Comparison of ENCODE assay signal across 26 mouse cellular contexts in the genomic region with DNA sequence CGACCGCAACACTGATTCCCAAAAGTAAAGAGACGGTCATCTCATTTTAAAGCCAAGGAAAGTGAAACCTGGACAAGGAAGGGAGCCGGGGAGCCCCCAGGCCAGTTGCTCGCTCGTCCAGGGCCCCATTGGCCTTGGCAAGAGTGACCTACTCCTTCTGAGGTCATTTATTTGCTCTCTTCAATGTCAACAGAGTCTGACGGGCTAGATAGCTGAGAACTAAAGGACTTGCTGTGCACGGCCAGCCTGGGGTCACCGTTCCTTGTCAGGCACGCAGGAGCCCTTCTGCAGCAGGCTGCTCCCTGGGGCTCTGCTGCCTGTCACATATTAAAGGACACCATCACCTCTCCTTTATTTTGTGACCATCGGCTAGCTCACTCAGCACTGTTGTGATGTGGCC. TPM values are rescaled to one million over a fixed set of nuclear protein-coding genes. Genes with fewer than 3 reads are reported as not detected.
DNase-seq lines count a peak whose midpoint lies in the region; ATAC-seq and TF ChIP-seq lines count a peak whose summit lies in the region.
"Had no signal": no experiment of that assay in that cellular context is flagged by ENCODE, and none has a peak within 500 bp of the region (broad histone marks: within the 10 kb centered on the region; RNA-seq: fewer than 3 reads in every experiment).

No protein-coding gene starts in this region.

- WGBS in hindbrain, postnatal 0 days, result 73% methylated on average over 11 of the region's 11 CpGs
- WGBS in hindbrain, embryonic 14.5 days, result 66% methylated on average over 11 of the region's 11 CpGs
- 75% methylated on average over 11 of the region's 11 CpGs for WGBS in midbrain, embryonic 11.5 days
- WGBS in midbrain, embryonic 14.5 days, result 74% methylated on average over 11 of the region's 11 CpGs
- WGBS in liver, embryonic 15.5 days (ENCODE audit: insufficient replicate concordance), result 60% methylated on average over 11 of the region's 11 CpGs
- WGBS in heart, embryonic 10.5 days, result 68% methylated on average over 11 of the region's 11 CpGs

- no peaks in the 10 kb centered on the region for H3K4me1 ChIP-seq in hindbrain, postnatal 0 days (ENCODE audit: insufficient read depth, low read length)
- peaks cover 6% of the 10 kb centered on the region; the same call in 1 of the 2 replicates for H3K4me1 ChIP-seq in hindbrain, embryonic 14.5 days (replicated peaks; ENCODE audit: control insufficient read depth, insufficient read depth, low read length)
- H3K4me1 ChIP-seq in midbrain, embryonic 11.5 days (ENCODE audit: control insufficient read depth, insufficient read depth, low read length), result peaks cover 5% of the 10 kb centered on the region
- peaks cover 3% of the 10 kb centered on the region; the same call in 1 of the 2 replicates for H3K4me1 ChIP-seq in midbrain, embryonic 14.5 days (ENCODE audit: control insufficient read depth, insufficient read depth, low read length)
- peaks cover 18% of the 10 kb centered on the region for H3K4me1 ChIP-seq in liver, embryonic 15.5 days (replicated peaks)
- H3K4me1 ChIP-seq in heart, embryonic 10.5 days, result peaks cover 38% of the 10 kb centered on the region

- no peaks in the 10 kb centered on the region for H3K9me3 ChIP-seq in hindbrain, postnatal 0 days (ENCODE audit: low read length)
- H3K9me3 ChIP-seq in hindbrain, embryonic 14.5 days (ENCODE audit: control insufficient read depth, low read length), result no peaks in the 10 kb centered on the region
- no peaks in the 10 kb centered on the region for H3K9me3 ChIP-seq in midbrain, embryonic 11.5 days (ENCODE audit: control insufficient read depth, low read length)
- no peaks in the 10 kb centered on the region for H3K9me3 ChIP-seq in midbrain, embryonic 14.5 days (ENCODE audit: control insufficient read depth, low read length)
- H3K9me3 ChIP-seq in liver, embryonic 15.5 days (replicated peaks), result no peaks in the 10 kb centered on the region
- H3K9me3 ChIP-seq in heart, embryonic 10.5 days, result no peaks in the 10 kb centered on the region
- H3K9me3 ChIP-seq: forebrain, embryonic 10.5 days; forebrain, embryonic 13.5 days; heart, embryonic 12.5 days; heart, embryonic 15.5 days; hindbrain, embryonic 10.5 days; hindbrain, embryonic 13.5 days had no signal

- no peaks in the 10 kb centered on the region for H3K36me3 ChIP-seq in hindbrain, postnatal 0 days (ENCODE audit: insufficient read depth, low read length)
- no peaks in the 10 kb centered on the region for H3K36me3 ChIP-seq in hindbrain, embryonic 14.5 days (replicated peaks; ENCODE audit: control insufficient read depth, insufficient read depth)
- no peaks in the 10 kb centered on the region for H3K36me3 ChIP-seq in midbrain, embryonic 11.5 days (ENCODE audit: control insufficient read depth, insufficient read depth, low read length)
- H3K36me3 ChIP-seq in midbrain, embryonic 14.5 days (ENCODE audit: control insufficient read depth, insufficient read depth, low read length), result no peaks in the 10 kb centered on the region
- H3K36me3 ChIP-seq in liver, embryonic 15.5 days (replicated peaks), result no peaks in the 10 kb centered on the region
- H3K36me3 ChIP-seq in heart, embryonic 10.5 days, result no peaks in the 10 kb centered on the region
- H3K36me3 ChIP-seq: forebrain, embryonic 10.5 days; heart, embryonic 12.5 days; heart, embryonic 15.5 days; hindbrain, embryonic 10.5 days; hindbrain, embryonic 13.5 days had no signal

- H3K27me3 ChIP-seq in hindbrain, postnatal 0 days (ENCODE audit: insufficient read depth, low read length), result no peaks in the 10 kb centered on the region; the same call in 1 of the 2 replicates
- 0 out of 2 replicates have a peak, but pooled peaks cover 11% of the 10 kb centered on the region for H3K27me3 ChIP-seq in hindbrain, embryonic 14.5 days (ENCODE audit: control insufficient read depth, insufficient read depth, low read length)
- peaks cover 9% of the 10 kb centered on the region for H3K27me3 ChIP-seq in midbrain, embryonic 11.5 days (ENCODE audit: control insufficient read depth, insufficient read depth, low read length)
- H3K27me3 ChIP-seq in midbrain, embryonic 14.5 days (ENCODE audit: control insufficient read depth, insufficient read depth, low read length), result peaks cover 15% of the 10 kb centered on the region; the same call in 1 of the 2 replicates
- peaks cover 21% of the 10 kb centered on the region for H3K27me3 ChIP-seq in liver, embryonic 15.5 days
- H3K27me3 ChIP-seq in heart, embryonic 10.5 days (ENCODE audit: insufficient read depth, poor library complexity, severe bottlenecking), result peaks cover 69% of the 10 kb centered on the region

- no peak overlapping the region for H3K9ac ChIP-seq in hindbrain, postnatal 0 days (replicated peaks; ENCODE audit: low read length)
- H3K9ac ChIP-seq in hindbrain, embryonic 14.5 days, result no peak overlapping the region
- H3K9ac ChIP-seq in midbrain, embryonic 11.5 days (ENCODE audit: low read length), result no peak overlapping the region
- no peak overlapping the region for H3K9ac ChIP-seq in midbrain, embryonic 14.5 days (replicated peaks; ENCODE audit: low read length)
- H3K9ac ChIP-seq in liver, embryonic 15.5 days, result no peak overlapping the region
- H3K9ac ChIP-seq: forebrain, embryonic 13.5 days; heart, embryonic 12.5 days; heart, embryonic 15.5 days; hindbrain, embryonic 13.5 days had no signal

- peak overlapping the region; percentile 55; the same call in 1 of the 2 replicates for H3K4me2 ChIP-seq in hindbrain, postnatal 0 days (ENCODE audit: low read depth, low read length)
- H3K4me2 ChIP-seq in hindbrain, embryonic 14.5 days (replicated peaks), result no peak overlapping the region
- no peak overlapping the region for H3K4me2 ChIP-seq in midbrain, embryonic 11.5 days
- H3K4me2 ChIP-seq in midbrain, embryonic 14.5 days (ENCODE audit: low read length), result no peak overlapping the region
- peak overlapping the region; percentile 43 for H3K4me2 ChIP-seq in liver, embryonic 15.5 days
- H3K4me2 ChIP-seq: hindbrain, embryonic 13.5 days had no signal

- ATAC-seq in hindbrain, postnatal 0 days, result no peak
- no peak for ATAC-seq in hindbrain, embryonic 14.5 days (ENCODE audit: low FRiP score)
- no peak for ATAC-seq in midbrain, embryonic 11.5 days (ENCODE audit: low FRiP score)
- ATAC-seq in midbrain, embryonic 14.5 days (ENCODE audit: low FRiP score, low TSS enrichment), result no peak
- ATAC-seq in liver, embryonic 15.5 days (ENCODE audit: insufficient read depth), result no peak
- ATAC-seq: activated CD4-positive, CD25-positive, alpha-beta regulatory T cell, adult 4 months; forebrain, embryonic 13.5 days; forebrain, embryonic 16.5 days had no signal

- no peak for TF ChIP-seq CTCF in hindbrain, postnatal 0 days (IDR thresholded peaks at IDR 0.05; ENCODE audit: low read depth)

- DNase-seq in hindbrain, postnatal 0 days (ENCODE audit: low spot score), result no peak
- no peak for DNase-seq in hindbrain, embryonic 14.5 days (ENCODE audit: low spot score)
- DNase-seq in midbrain, embryonic 11.5 days (ENCODE audit: low spot score, missing footprints), result peak; percentile 71
- no peak for DNase-seq in midbrain, embryonic 14.5 days
- no peak for DNase-seq in heart, embryonic 10.5 days (ENCODE audit: low spot score)
- DNase-seq in spleen, adult 18-20 months, result no peak
- no peak for DNase-seq in urinary bladder, postnatal 14 days (ENCODE audit: low spot score)
- DNase-seq: adrenal gland, adult 8-10 months; adrenal gland, postnatal 25 days; cerebellum, adult 18-20 months; cerebellum, adult 9-10 months; cerebellum, postnatal 14 days; gastrocnemius, postnatal 10 days; gastrocnemius, postnatal 36 days; heart, adult 11 months; heart, postnatal 10 days; heart, postnatal 36 days had no signal

- no peak overlapping the region for H3K4me3 ChIP-seq in hindbrain, postnatal 0 days (ENCODE audit: low read length)
- H3K4me3 ChIP-seq in hindbrain, embryonic 14.5 days (replicated peaks; ENCODE audit: low read length), result no peak overlapping the region
- H3K4me3 ChIP-seq in midbrain, embryonic 11.5 days (ENCODE audit: low read depth, low read length), result no peak overlapping the region
- H3K4me3 ChIP-seq in midbrain, embryonic 14.5 days (replicated peaks; ENCODE audit: low read depth, low read length), result no peak overlapping the region
- H3K4me3 ChIP-seq in liver, embryonic 15.5 days (replicated peaks), result peak overlapping the region; percentile 37; the same call in 1 of the 2 replicates
- H3K4me3 ChIP-seq in heart, embryonic 10.5 days, result no peak overlapping the region
- H3K4me3 ChIP-seq: forebrain, embryonic 13.5 days; heart, embryonic 15.5 days; hindbrain, embryonic 13.5 days had no signal

- no peak overlapping the region for H3K27ac ChIP-seq in hindbrain, postnatal 0 days
- H3K27ac ChIP-seq in hindbrain, embryonic 14.5 days, result no peak overlapping the region
- no peak overlapping the region for H3K27ac ChIP-seq in midbrain, embryonic 11.5 days (ENCODE audit: low read depth, low read length)
- no peak overlapping the region for H3K27ac ChIP-seq in midbrain, embryonic 14.5 days (replicated peaks; ENCODE audit: low read depth, low read length)
- no peak overlapping the region for H3K27ac ChIP-seq in liver, embryonic 15.5 days (replicated peaks)
- no peak overlapping the region for H3K27ac ChIP-seq in heart, embryonic 10.5 days
- H3K27ac ChIP-seq: forebrain, embryonic 10.5 days; forebrain, embryonic 13.5 days; heart, embryonic 15.5 days; hindbrain, embryonic 10.5 days; hindbrain, embryonic 13.5 days had no signal

RNA-seq across cellular contexts. Expression of gene Slc13a3, which starts 1.1 kb away (rescaled TPM):
- total RNA-seq in hindbrain, postnatal 0 days (2014; rRNA removed), result 25.2 and 29.3 TPM in 2 replicates
- 15.5 and 17.8 TPM in 2 replicates for polyA plus RNA-seq in hindbrain, postnatal 0 days (2015; fragmentation: Nextera tagmentation; extraction: Ambion mirVana)
- 5.9 and 7.5 TPM in 2 replicates for polyA plus RNA-seq in hindbrain, embryonic 14.5 days (2014; fragmentation: Nextera tagmentation; extraction: Ambion mirVana)
- polyA plus RNA-seq in midbrain, embryonic 11.5 days (2014; fragmentation: Nextera tagmentation; extraction: Ambion mirVana), result 1.4 and 2.1 TPM in 2 replicates
- polyA plus RNA-seq in midbrain, embryonic 14.5 days (2014; fragmentation: Nextera tagmentation; extraction: Ambion mirVana), result 3.9 and 5.5 TPM in 2 replicates
- polyA plus RNA-seq in liver, embryonic 15.5 days (2015; fragmentation: Nextera tagmentation; extraction: Ambion mirVana), result 11.9 and 16.6 TPM in 2 replicates
- 0.14 and 0.53 TPM in 2 replicates for polyA plus RNA-seq in heart, embryonic 10.5 days (2016; fragmentation: Nextera tagmentation; extraction: Ambion mirVana)
- polyA plus RNA-seq: activated CD4-positive, CD25-positive, alpha-beta regulatory T cell, adult 4 months had no signal

RNA-seq across cellular contexts. Expression of gene Trp53rka, which starts 21.2 kb away (rescaled TPM):
- total RNA-seq in hindbrain, postnatal 0 days (2014; rRNA removed), result 39.7 and 41.2 TPM in 2 replicates
- polyA plus RNA-seq in hindbrain, postnatal 0 days (2015; fragmentation: Nextera tagmentation; extraction: Ambion mirVana), result 35.0 and 35.7 TPM in 2 replicates
- polyA plus RNA-seq in hindbrain, embryonic 14.5 days (2014; fragmentation: Nextera tagmentation; extraction: Ambion mirVana), result 40.0 and 44.4 TPM in 2 replicates
- 46.2 and 49.3 TPM in 2 replicates for polyA plus RNA-seq in midbrain, embryonic 11.5 days (2014; fragmentation: Nextera tagmentation; extraction: Ambion mirVana)
- 42.8 and 44.9 TPM in 2 replicates for polyA plus RNA-seq in midbrain, embryonic 14.5 days (2014; fragmentation: Nextera tagmentation; extraction: Ambion mirVana)
- polyA plus RNA-seq in liver, embryonic 15.5 days (2015; fragmentation: Nextera tagmentation; extraction: Ambion mirVana), result 9.6 and 11.5 TPM in 2 replicates
- polyA plus RNA-seq in heart, embryonic 10.5 days (2016; fragmentation: Nextera tagmentation; extraction: Ambion mirVana), result 31.7 and 42.2 TPM in 2 replicates

RNA-seq across cellular contexts. Expression of gene Slc2a10, which starts 31.6 kb away (rescaled TPM):
- total RNA-seq in hindbrain, postnatal 0 days (2014; rRNA removed), result 4.5 and 4.9 TPM in 2 replicates
- polyA plus RNA-seq in hindbrain, postnatal 0 days (2015; fragmentation: Nextera tagmentation; extraction: Ambion mirVana), result 2.8 and 3.1 TPM in 2 replicates
- 2.2 and 2.6 TPM in 2 replicates for polyA plus RNA-seq in hindbrain, embryonic 14.5 days (2014; fragmentation: Nextera tagmentation; extraction: Ambion mirVana)
- polyA plus RNA-seq in midbrain, embryonic 11.5 days (2014; fragmentation: Nextera tagmentation; extraction: Ambion mirVana), result 2.8 TPM in 2 replicates
- polyA plus RNA-seq in midbrain, embryonic 14.5 days (2014; fragmentation: Nextera tagmentation; extraction: Ambion mirVana), result 0.94 and 1.8 TPM in 2 replicates
- 0.29 and 0.35 TPM in 2 replicates for polyA plus RNA-seq in liver, embryonic 15.5 days (2015; fragmentation: Nextera tagmentation; extraction: Ambion mirVana)
- polyA plus RNA-seq in heart, embryonic 10.5 days (2016; fragmentation: Nextera tagmentation; extraction: Ambion mirVana), result 4.2 and 4.6 TPM in 2 replicates
- polyA plus RNA-seq: activated CD4-positive, CD25-positive, alpha-beta regulatory T cell, adult 4 months had no signal

Comparison
In these comparisons a context has a peak if more than half of its experiments do, and no peak if none do; other contexts are left out.
1. H3K4me2 ChIP-seq: peak in hindbrain, postnatal 0 days (single experiment) and liver, embryonic 15.5 days (single experiment); none in hindbrain, embryonic 14.5 days (single experiment), midbrain, embryonic 11.5 days (single experiment) and midbrain, embryonic 14.5 days (single experiment).